In genomic region chr5:129008008-129008407, GRCm38 (mm10) we compare ENCODE assay signal across 8 mouse cellular contexts. TPM values are rescaled to one million over a fixed set of nuclear protein-coding genes. Genes with fewer than 3 reads are reported as not detected.
A peak's percentile ranks its signal among the peaks of the same experiment; 100 is the strongest.
DNase-seq lines count a peak whose midpoint lies in the region; ATAC-seq and TF ChIP-seq lines count a peak whose summit lies in the region.

No protein-coding gene starts in this region.

- peak overlapping the region; percentile 91 for H3K4me2 ChIP-seq in heart, embryonic 16.5 days (ENCODE audit: low read depth, low read length)
- peak overlapping the region; percentile 94 for H3K4me2 ChIP-seq in liver, embryonic 14.5 days (ENCODE audit: low read depth)
- peak overlapping the region; percentile 76 for H3K4me2 ChIP-seq in stomach, embryonic 16.5 days (ENCODE audit: low read depth, low read length)

- H3K27ac ChIP-seq in left cerebral cortex, adult 2 months, result peak overlapping the region; percentile 83
- peak overlapping the region; percentile 93 for H3K27ac ChIP-seq in bone marrow, adult 2 months (ENCODE audit: control insufficient read depth, insufficient read depth, low read depth, low read length, poor library complexity)
- H3K27ac ChIP-seq in heart, embryonic 16.5 days (ENCODE audit: low read length), result peak overlapping the region; percentile 55
- H3K27ac ChIP-seq in liver, embryonic 14.5 days, result peak overlapping the region; percentile 92
- peak overlapping the region; percentile 39 for H3K27ac ChIP-seq in stomach, embryonic 16.5 days (ENCODE audit: low read length)

- H3K9ac ChIP-seq in heart, embryonic 16.5 days (ENCODE audit: low read length), result peak overlapping the region; percentile 88
- peak overlapping the region; percentile 97 for H3K9ac ChIP-seq in liver, embryonic 14.5 days (replicated peaks)
- peak overlapping the region; percentile 87 for H3K9ac ChIP-seq in stomach, embryonic 16.5 days (ENCODE audit: low read length)

- ATAC-seq in heart, embryonic 16.5 days (replicated peaks; ENCODE audit: extremely low read depth, insufficient read depth, low FRiP score), result peak; percentile 24
- peak; percentile 50 for ATAC-seq in liver, embryonic 14.5 days (ENCODE audit: insufficient read depth)
- ATAC-seq in stomach, embryonic 16.5 days (ENCODE audit: insufficient read depth, low FRiP score), result no peak

- H3K4me1 ChIP-seq in bone marrow, adult 2 months (ENCODE audit: control insufficient read depth, insufficient read depth, low read length), result peaks cover 6% of the 10 kb centered on the region
- H3K4me1 ChIP-seq in heart, embryonic 16.5 days (ENCODE audit: control insufficient read depth, insufficient read depth, low read length), result peaks cover 13% of the 10 kb centered on the region
- H3K4me1 ChIP-seq in liver, embryonic 14.5 days (replicated peaks; ENCODE audit: control insufficient read depth in 2 of 2, insufficient read depth in 2 of 2, low read length in 1 of 2), result peaks cover 34 to 45% of the 10 kb centered on the region in 2 experiments
- peaks cover 30% of the 10 kb centered on the region; the same call in 1 of the 2 replicates for H3K4me1 ChIP-seq in stomach, embryonic 16.5 days (ENCODE audit: control insufficient read depth, insufficient read depth, low read length)

- TF ChIP-seq EP300 in liver, embryonic 14.5 days (IDR thresholded peaks at IDR 0.05; ENCODE audit: low read depth), result no peak

- no peaks in the 10 kb centered on the region for H3K9me3 ChIP-seq in heart, embryonic 16.5 days (replicated peaks; ENCODE audit: control insufficient read depth, low read length)
- no peaks in the 10 kb centered on the region for H3K9me3 ChIP-seq in liver, embryonic 14.5 days (ENCODE audit: control insufficient read depth, low read length)
- H3K9me3 ChIP-seq in stomach, embryonic 16.5 days (replicated peaks; ENCODE audit: control insufficient read depth, low read length), result no peaks in the 10 kb centered on the region

- no peaks in the 10 kb centered on the region for H3K36me3 ChIP-seq in heart, embryonic 16.5 days (ENCODE audit: control insufficient read depth, insufficient read depth)
- H3K36me3 ChIP-seq in liver, embryonic 14.5 days (replicated peaks; ENCODE audit: control insufficient read depth, insufficient read depth, low read depth), result peaks cover 22% of the 10 kb centered on the region
- H3K36me3 ChIP-seq in stomach, embryonic 16.5 days (ENCODE audit: control insufficient read depth, insufficient read depth, low read length), result no peaks in the 10 kb centered on the region

- TF ChIP-seq CTCF in left cerebral cortex, adult 2 months (IDR thresholded peaks at IDR 0.05), result no peak; the same call in 1 of the 2 replicates
- TF ChIP-seq CTCF in bone marrow, adult 2 months (IDR thresholded peaks at IDR 0.05; ENCODE audit: control insufficient read depth, insufficient read depth, low read length), result no peak
- no peak for TF ChIP-seq CTCF in liver, embryonic 14.5 days (IDR thresholded peaks at IDR 0.05; ENCODE audit: low read depth)

- peak overlapping the region; percentile 63 for H3K4me3 ChIP-seq in left cerebral cortex, adult 2 months
- H3K4me3 ChIP-seq in bone marrow, adult 2 months (replicated peaks; ENCODE audit: control insufficient read depth, low read depth, low read length), result peak overlapping the region; percentile 79
- peak overlapping the region; percentile 83 for H3K4me3 ChIP-seq in heart, embryonic 16.5 days (ENCODE audit: low read length)
- H3K4me3 ChIP-seq in liver, embryonic 14.5 days (ENCODE audit: insufficient read depth in 1 of 2, low read depth in 2 of 2, low read length in 2 of 2), result peak overlapping the region; percentile 82 to 100
- H3K4me3 ChIP-seq in stomach, embryonic 16.5 days (replicated peaks; ENCODE audit: low read length), result peak overlapping the region; percentile 73

- intact Hi-C loops in left cerebral cortex, adult 2 months (cut with DNase I), result no loop called here
- intact Hi-C loops in left cerebral cortex, postnatal 4 days (cut with DNase I), result no loop called here

- no peaks in the 10 kb centered on the region for H3K27me3 ChIP-seq in heart, embryonic 16.5 days (ENCODE audit: control insufficient read depth, insufficient read depth, low read length)
- no peaks in the 10 kb centered on the region for H3K27me3 ChIP-seq in liver, embryonic 14.5 days (ENCODE audit: control insufficient read depth, insufficient read depth, low read length)
- H3K27me3 ChIP-seq in stomach, embryonic 16.5 days (ENCODE audit: control insufficient read depth, insufficient read depth, low read length), result no peaks in the 10 kb centered on the region

- under 1% methylated on average over 18 of the region's 18 CpGs for WGBS in bone marrow, adult 2 months
- 1% methylated on average over 18 of the region's 18 CpGs for WGBS in heart, embryonic 16.5 days
- 0% methylated on average over 18 of the region's 18 CpGs for WGBS in liver, embryonic 14.5 days (ENCODE audit: insufficient replicate concordance)
- WGBS in stomach, embryonic 16.5 days, result under 1% methylated on average over 18 of the region's 18 CpGs

- no peak for TF ChIP-seq POLR2A in bone marrow, adult 2 months (IDR thresholded peaks at IDR 0.05; ENCODE audit: borderline replicate concordance, control insufficient read depth, low read depth, low read length)

- no peak for DNase-seq in left cerebral cortex, adult 2 months (ENCODE audit: extremely low spot score in 1 of 2, low spot score in 2 of 2)
- no peak for DNase-seq in left cerebral cortex, postnatal 4 days
- no peak for DNase-seq in liver, embryonic 14.5 days (ENCODE audit: low read depth in 3 of 3, low spot score in 3 of 3)
- DNase-seq in layer of hippocampus, adult 11-12 months (ENCODE audit: low spot score), result no peak
- DNase-seq in ovary, postnatal 10 days (ENCODE audit: low spot score), result no peak

RNA-seq across cellular contexts. Expression of gene Stx2, which starts 0.4 kb away (rescaled TPM):
- total RNA-seq in left cerebral cortex, adult 2 months (2021), result 10 to 100 TPM; 17.8 to 21.8 TPM
- total RNA-seq in left cerebral cortex, postnatal 4 days (2021), result 10 to 100 TPM; 30.4 to 33.2 TPM
- polyA plus RNA-seq in bone marrow, adult 2 months (2011; ENCODE audit: insufficient read depth, insufficient read length, low replicate concordance, missing spikeins), result 61.5 and 90.6 TPM in 2 replicates
- 23.0 and 25.1 TPM in 2 replicates for polyA plus RNA-seq in heart, embryonic 16.5 days (2015; fragmentation: Nextera tagmentation; extraction: Ambion mirVana)
- polyA plus RNA-seq in liver, embryonic 14.5 days (2012; rRNA removed), result 66.6 and 75.0 TPM in 2 replicates
- 68.1 and 74.2 TPM in 2 replicates for polyA plus RNA-seq in liver, embryonic 14.5 days (2014; fragmentation: Nextera tagmentation; extraction: Ambion mirVana)
- polyA plus RNA-seq in stomach, embryonic 16.5 days (2015; fragmentation: Nextera tagmentation; extraction: Ambion mirVana), result 27.8 and 30.6 TPM in 2 replicates

RNA-seq across cellular contexts. Expression of gene Ran, which starts 11.9 kb away (rescaled TPM):
- total RNA-seq in left cerebral cortex, adult 2 months (2021), result 100 to 1,000 TPM; 152 to 166 TPM
- total RNA-seq in left cerebral cortex, postnatal 4 days (2021), result 100 to 1,000 TPM; 164 to 165 TPM
- polyA plus RNA-seq in bone marrow, adult 2 months (2011; ENCODE audit: insufficient read depth, insufficient read length, low replicate concordance, missing spikeins), result 135 and 227 TPM in 2 replicates
- polyA plus RNA-seq in heart, embryonic 16.5 days (2015; fragmentation: Nextera tagmentation; extraction: Ambion mirVana), result 327 and 358 TPM in 2 replicates
- 221 and 273 TPM in 2 replicates for polyA plus RNA-seq in liver, embryonic 14.5 days (2012; rRNA removed)
- 461 and 495 TPM in 2 replicates for polyA plus RNA-seq in liver, embryonic 14.5 days (2014; fragmentation: Nextera tagmentation; extraction: Ambion mirVana)
- 421 and 484 TPM in 2 replicates for polyA plus RNA-seq in stomach, embryonic 16.5 days (2015; fragmentation: Nextera tagmentation; extraction: Ambion mirVana)

RNA-seq across cellular contexts. Expression of gene Rimbp2, which starts 54.7 kb away (rescaled TPM):
- 100 to 1,000 TPM; 142 to 147 TPM for total RNA-seq in left cerebral cortex, adult 2 months (2021)
- 10 to 100 TPM; 67.1 to 68.9 TPM for total RNA-seq in left cerebral cortex, postnatal 4 days (2021)
- polyA plus RNA-seq in bone marrow, adult 2 months (2011; ENCODE audit: insufficient read depth, insufficient read length, low replicate concordance, missing spikeins), result not detected in 2 replicates
- polyA plus RNA-seq in heart, embryonic 16.5 days (2015; fragmentation: Nextera tagmentation; extraction: Ambion mirVana), result 0.14 and 0.22 TPM in 2 replicates
- 0.01 and 0.04 TPM in 2 replicates for polyA plus RNA-seq in liver, embryonic 14.5 days (2012; rRNA removed)
- not detected in 2 replicates for polyA plus RNA-seq in liver, embryonic 14.5 days (2014; fragmentation: Nextera tagmentation; extraction: Ambion mirVana)
- 0.39 and 0.42 TPM in 2 replicates for polyA plus RNA-seq in stomach, embryonic 16.5 days (2015; fragmentation: Nextera tagmentation; extraction: Ambion mirVana)

Comparison
In these comparisons a context has a peak if more than half of its experiments do, and no peak if none do; other contexts are left out.
1. H3K27ac ChIP-seq: peak in every context shown above with its lines; median percentile 93 in bone marrow, adult 2 months; 92 in liver, embryonic 14.5 days; 83 in left cerebral cortex, adult 2 months; 55 in heart, embryonic 16.5 days; 39 in stomach, embryonic 16.5 days.